Mouse (Mus musculus) midbrain, embryonic 14.5 days (tissue): ENCODE results near the gene Ulk4. TPM values are rescaled to one million over a fixed set of nuclear protein-coding genes. Genes with fewer than 3 reads are reported as not detected.
"Not testable (repeated sequence)": the region's sequence is repeated elsewhere in the genome, so short reads cannot be mapped to it uniquely, and the experiment has no call there.

Experiments
- ATAC-seq: fragments of 200-750 bp; cut with Nextera tagmentation; 2 replicates; pipeline ENCODE4 v1.8.0; 2017; ENCODE audit warnings: moderate number of reproducible peaks, moderate library complexity; ENCODE audit not compliant: low FRiP score, low TSS enrichment
- DNase-seq: peaks from one replicate; pipeline ENCODE4 v3.0.0-alpha.2; 2015
- H3K27ac ChIP-seq: fragments of 300-500 bp; sonication (generic); replicated peaks from 2 replicates; pipeline ENCODE4 v1.5.1; 2014; ENCODE audit warnings: mild to moderate bottlenecking, low read depth, low read length, moderate library complexity
- H3K27me3 ChIP-seq: fragments of 300-500 bp; sonication (generic); 2 replicates; pipeline ENCODE4 v1.6.1; 2014; ENCODE audit warnings: low read length, control low read depth, mixed read lengths; ENCODE audit not compliant: control insufficient read depth, insufficient read depth
- H3K36me3 ChIP-seq: fragments of 300-500 bp; sonication (generic); 2 replicates; pipeline ENCODE4 v1.6.1; 2014; ENCODE audit warnings: low read length, control low read depth; ENCODE audit not compliant: control insufficient read depth, insufficient read depth
- H3K4me1 ChIP-seq: fragments of 300-500 bp; sonication (generic); 2 replicates; pipeline ENCODE4 v1.6.1; 2014; ENCODE audit warnings: mild to moderate bottlenecking, antibody characterized with exemption, low read length, control low read depth; ENCODE audit not compliant: control insufficient read depth, insufficient read depth
- H3K4me2 ChIP-seq: fragments of 300-500 bp; sonication (generic); 2 replicates; pipeline ENCODE4 v1.6.1; 2014; ENCODE audit warnings: mild to moderate bottlenecking, low read length, moderate library complexity
- H3K4me3 ChIP-seq: fragments of 300-500 bp; sonication (generic); replicated peaks from 2 replicates; pipeline ENCODE4 v1.5.1; 2014; ENCODE audit warnings: low read depth, low read length
- H3K9ac ChIP-seq: fragments of 300-500 bp; sonication (generic); replicated peaks from 2 replicates; pipeline ENCODE4 v1.6.1; 2014; ENCODE audit warnings: mild to moderate bottlenecking, low read length, moderate library complexity
- H3K9me3 ChIP-seq: fragments of 300-500 bp; sonication (generic); 2 replicates; pipeline ENCODE4 v1.6.1; 2016; ENCODE audit warnings: low read length, control low read depth, mixed read lengths; ENCODE audit not compliant: control insufficient read depth
- WGBS: fragments of 180-500 bp; shearing (Covaris S2); extraction: QIAGEN DNeasy Blood & Tissue Kit; methylation state at CpG from one replicate; pipeline ENCODE4 v1.1.7; 2014; 5-methylcytosine and 5-hydroxymethylcytosine counted together
- polyA plus RNA-seq: library from polyadenylated mRNA; unstranded; fragments of >200 nt; fragmentation: Nextera tagmentation; extraction: Ambion mirVana; gene quantifications from 2 replicates; pipeline ENCODE4 v1.2.1, GENCODE M21; 2014

The Ulk4 gene
- polyA plus RNA-seq, 1 experiment from 2014 or later, result 75.7 TPM

GRCm38 (mm10) chr9:120930021-120930420 lies 347.0 kb downstream of the Ulk4 start:
- Histone ChIP-seq H3K36me3 (no peaks in the 10 kb centered on the region), H3K9ac (peak overlapping the region; percentile 42), H3K4me3 (peak overlapping the region; percentile 24), H3K4me2 (peak overlapping the region; percentile 49), H3K27ac (peak overlapping the region; percentile 88), H3K9me3 (no peaks in the 10 kb centered on the region), H3K27me3 (no peaks in the 10 kb centered on the region), H3K4me1 (peaks cover 15% of the 10 kb centered on the region)
- WGBS, result 56% methylated on average over 12 of the region's 12 CpGs
- DNase-seq (peak; percentile 51), ATAC-seq (no peak)

- no peaks in the 10 kb centered on the region for H3K36me3 ChIP-seq
- ATAC-seq (peak; percentile 24; the same call in 1 of the 2 replicates), DNase-seq (peak; percentile 76)
- no peaks in the 10 kb centered on the region for H3K27me3 ChIP-seq
- peak within 1 kb of the TSS; percentile 42 for H3K9ac ChIP-seq
- peak within 1 kb of the TSS; percentile 24 for H3K4me3 ChIP-seq
- H3K27ac ChIP-seq, result peak within 1 kb of the TSS; percentile 88
- H3K9me3 ChIP-seq, result no peaks in the 10 kb centered on the region
- 32% methylated on average over 11 of the region's 11 CpGs for WGBS
- H3K4me1 ChIP-seq, result peaks cover 13% of the 10 kb centered on the region
- peak within 1 kb of the TSS; percentile 49 for H3K4me2 ChIP-seq
Measured at GRCm38 (mm10) chr9:120929081-120929480, 347.9 kb downstream of the Ulk4 start, which contains the start of gene Ctnnb1. Gene Ctnnb1, plus strand, starts transcription at chr9:120929216.

- ATAC-seq (no peak), DNase-seq (no peak)
- WGBS, result 32% methylated on average over 9 of the region's 9 CpGs
- Histone ChIP-seq H3K27ac (no peak overlapping the region), H3K9me3 (no peaks in the 10 kb centered on the region), H3K4me3 (no peak overlapping the region), H3K9ac (no peak overlapping the region), H3K4me1 (peaks cover 9% of the 10 kb centered on the region), H3K36me3 (no peaks in the 10 kb centered on the region), H3K4me2 (no peak overlapping the region), H3K27me3 (no peaks in the 10 kb centered on the region)
Measured at GRCm38 (mm10) chr9:120926939-120927606, 349.9 kb downstream of the Ulk4 start.

DNA sequence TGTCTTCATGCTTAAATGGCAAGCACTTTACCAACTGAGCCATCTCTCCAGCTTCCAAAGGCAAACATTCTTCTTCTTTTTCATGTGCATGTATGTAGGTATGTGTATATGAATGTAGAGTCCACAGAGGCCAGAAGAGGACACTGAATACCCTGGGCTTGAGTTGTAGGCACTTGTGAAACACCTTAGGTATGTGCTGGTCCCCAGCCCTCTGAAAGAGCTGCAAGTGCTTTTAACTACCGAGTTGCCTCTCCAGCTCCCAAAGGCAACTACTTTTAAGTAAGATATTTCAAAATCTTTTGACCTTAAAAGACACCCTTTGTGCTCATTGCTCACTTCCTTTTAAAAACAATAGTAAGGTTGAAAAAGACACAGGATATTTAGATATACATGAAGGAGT lies 350.9 kb downstream of the Ulk4 start:
- H3K4me2 ChIP-seq, result no peak overlapping the region
- WGBS, result 71% methylated on average over 1 of the region's 1 CpGs
- no peaks in the 10 kb centered on the region for H3K9me3 ChIP-seq
- no peaks in the 10 kb centered on the region for H3K27me3 ChIP-seq
- DNase-seq (no peak), ATAC-seq (no peak)
- H3K9ac ChIP-seq, result no peak overlapping the region
- no peak overlapping the region for H3K4me3 ChIP-seq
- H3K27ac ChIP-seq, result no peak overlapping the region
- no peaks in the 10 kb centered on the region for H3K36me3 ChIP-seq
- H3K4me1 ChIP-seq, result peaks cover 9% of the 10 kb centered on the region

GRCm38 (mm10) chr9:120919130-120919529 lies 357.9 kb downstream of the Ulk4 start:
- H3K4me2 ChIP-seq, result no peak overlapping the region
- H3K9ac ChIP-seq, result no peak overlapping the region
- H3K9me3 ChIP-seq, result no peaks in the 10 kb centered on the region
- ATAC-seq (no peak), DNase-seq (no peak)
- no peaks in the 10 kb centered on the region for H3K36me3 ChIP-seq
- H3K4me3 ChIP-seq, result no peak overlapping the region
- 80% methylated on average over 5 of the region's 5 CpGs for WGBS
- no peaks in the 10 kb centered on the region for H3K4me1 ChIP-seq
- no peak overlapping the region for H3K27ac ChIP-seq
- H3K27me3 ChIP-seq, result no peaks in the 10 kb centered on the region

DNA sequence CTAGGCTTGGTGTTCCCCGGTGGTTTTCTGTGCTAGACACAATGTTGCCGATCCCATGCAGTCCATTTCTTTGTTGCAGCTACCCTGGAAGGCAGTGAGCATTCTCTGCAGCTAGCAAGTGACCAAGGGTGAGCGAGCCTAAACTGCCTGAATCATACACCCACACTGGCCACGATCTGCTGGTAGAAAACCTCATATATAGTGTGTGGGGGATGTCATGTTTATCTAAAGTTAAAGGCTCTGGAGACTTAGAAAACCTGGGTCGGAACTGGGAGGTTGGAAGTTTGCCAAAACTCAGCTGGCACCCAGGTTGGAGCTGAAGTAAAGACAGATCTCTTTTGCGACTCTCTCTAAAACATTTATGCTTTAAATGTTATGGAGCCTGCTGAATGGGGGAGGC lies 358.4 kb downstream of the Ulk4 start:
- no peaks in the 10 kb centered on the region for H3K27me3 ChIP-seq
- ATAC-seq, result no peak
- H3K4me2 ChIP-seq, result no peak overlapping the region
- 51% methylated on average over 6 of the region's 6 CpGs for WGBS
- no peaks in the 10 kb centered on the region for H3K9me3 ChIP-seq
- H3K4me3 ChIP-seq, result no peak overlapping the region
- H3K9ac ChIP-seq, result no peak overlapping the region
- H3K36me3 ChIP-seq, result no peaks in the 10 kb centered on the region
- H3K4me1 ChIP-seq, result no peaks in the 10 kb centered on the region
- H3K27ac ChIP-seq, result no peak overlapping the region
- no peak for DNase-seq

DNA sequence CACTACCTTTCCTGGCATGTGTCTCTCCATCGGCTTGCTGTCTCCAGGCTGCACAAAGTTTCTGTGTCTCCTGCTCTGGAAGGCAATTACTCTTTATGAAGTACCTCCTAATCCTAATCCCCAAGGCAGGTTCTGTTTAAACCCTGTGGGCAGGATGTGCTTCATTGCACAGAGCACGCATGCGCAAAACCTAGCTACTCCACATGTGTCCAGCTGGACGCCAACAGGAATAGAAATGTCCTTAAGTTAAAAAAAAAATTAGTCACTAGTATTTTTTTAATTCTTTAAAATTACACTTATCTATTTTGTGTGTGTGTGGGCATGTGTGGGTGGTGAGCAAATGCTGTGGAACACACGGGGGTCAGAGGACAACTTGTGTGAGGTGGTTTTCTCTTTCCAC lies 358.8 kb downstream of the Ulk4 start:
- Histone ChIP-seq H3K27ac (no peak overlapping the region), H3K36me3 (no peaks in the 10 kb centered on the region), H3K4me3 (no peak overlapping the region), H3K4me1 (no peaks in the 10 kb centered on the region), H3K27me3 (no peaks in the 10 kb centered on the region), H3K9ac (no peak overlapping the region), H3K4me2 (no peak overlapping the region), H3K9me3 (no peaks in the 10 kb centered on the region)
- ATAC-seq (no peak), DNase-seq (no peak)
- 68% methylated on average over 5 of the region's 5 CpGs for WGBS

GRCm38 (mm10) chr9:120917619-120918018 lies 359.4 kb downstream of the Ulk4 start:
- not testable (repeated sequence) for DNase-seq, H3K27me3 ChIP-seq, H3K4me3 ChIP-seq, H3K36me3 ChIP-seq, H3K4me1 ChIP-seq, ATAC-seq, H3K27ac ChIP-seq, H3K9me3 ChIP-seq, H3K9ac ChIP-seq, H3K4me2 ChIP-seq
- WGBS, result 95% methylated on average over 2 of the region's 2 CpGs

- Histone ChIP-seq H3K4me3 (no peak overlapping the region), H3K4me2 (no peak overlapping the region), H3K9me3 (no peaks in the 10 kb centered on the region), H3K4me1 (no peaks in the 10 kb centered on the region), H3K27me3 (no peaks in the 10 kb centered on the region), H3K27ac (no peak overlapping the region), H3K36me3 (no peaks in the 10 kb centered on the region), H3K9ac (no peak overlapping the region)
- no peak for ATAC-seq
- 87% methylated on average over 14 of the region's 14 CpGs for WGBS
- no peak for DNase-seq
Measured at GRCm38 (mm10) chr9:120914877-120915459, 362.0 kb downstream of the Ulk4 start.
